Mouse (Mus musculus) gastrocnemius, postnatal 10 days (tissue): Measurements from ENCODE around the gene Strn3. TPM values are rescaled to one million over a fixed set of nuclear protein-coding genes. Genes with fewer than 3 reads are reported as not detected.
"Not testable (repeated sequence)": the region's sequence is repeated elsewhere in the genome, so short reads cannot be mapped to it uniquely, and the experiment has no call there.

Source experiments
- DNase-seq: peaks from one replicate; pipeline ENCODE4 v3.0.0; 2021; ENCODE audit warnings: mixed read lengths
- total RNA-seq, 2 experiments: library from RNA; stranded (reverse); gene quantifications; 2 replicates each; pipeline ENCODE4 v1.2.3; 2021

Strn3 gene
- total RNA-seq, 2 experiments from 2014 or later: 137 to 138 TPM

DNA sequence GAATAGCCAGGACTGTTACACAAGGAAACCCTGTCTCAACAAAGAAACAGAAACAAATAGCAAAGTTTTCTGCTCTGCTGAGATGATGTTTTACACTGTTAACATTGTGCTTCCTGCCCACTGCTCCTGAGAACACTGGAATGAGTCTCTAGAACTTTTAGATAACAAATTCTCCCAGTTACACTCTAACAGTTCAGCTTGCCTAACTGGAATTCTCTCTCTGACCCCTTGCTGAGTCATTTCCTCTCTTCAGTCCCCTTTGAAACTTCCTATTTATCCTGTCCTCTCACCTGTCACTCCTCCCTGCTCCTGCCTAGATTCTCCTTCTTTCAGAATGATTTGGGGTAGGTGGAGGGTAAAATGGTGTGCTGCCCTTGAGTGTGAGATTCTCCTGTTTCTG, 2.4 kb upstream of the Strn3 start:
- DNase-seq: no peak

DNA sequence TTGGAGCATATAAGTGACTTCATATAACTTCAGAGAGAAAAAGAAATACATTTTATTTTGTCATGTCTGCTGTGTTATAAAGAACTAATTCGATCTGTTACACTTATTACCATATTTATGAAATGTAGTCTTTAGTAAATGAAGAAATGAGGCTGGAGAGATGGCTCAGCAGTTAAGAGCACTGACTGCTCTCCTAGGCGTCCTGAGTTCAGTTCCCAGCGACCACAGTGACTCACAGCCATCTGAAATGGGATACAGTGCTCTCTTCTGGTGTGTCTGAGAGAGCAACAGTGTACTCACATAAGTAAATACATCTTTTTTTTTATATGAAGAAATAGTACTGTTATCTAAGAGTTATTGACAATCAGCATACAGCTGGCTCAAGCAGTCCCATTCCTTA, 1.7 kb upstream of the Strn3 start:
- no peak for DNase-seq

DNA sequence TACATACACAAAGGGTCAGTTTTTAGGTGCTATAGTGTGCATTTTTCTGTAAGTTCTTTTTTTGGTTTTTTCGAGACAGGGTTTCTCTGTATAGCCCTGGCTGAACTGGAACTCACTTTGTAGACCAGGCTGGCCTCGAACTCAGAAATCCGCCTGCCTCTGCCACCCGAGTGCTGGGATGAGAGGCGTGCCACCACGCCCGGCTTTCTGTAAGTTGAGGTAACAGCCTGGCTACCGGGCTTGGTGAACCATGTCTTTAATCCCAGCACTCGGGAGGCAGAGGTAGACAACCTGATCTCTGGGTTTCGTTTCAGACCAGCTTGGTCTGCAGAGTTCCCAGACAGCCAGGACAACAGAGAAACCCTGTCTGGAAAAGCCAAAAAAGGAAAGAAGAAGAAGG, 1.2 kb upstream of the Strn3 start:
- not testable (repeated sequence) for DNase-seq

- peak; percentile 72 for DNase-seq
Observed at GRCm38 (mm10) chr12:51690893-51691844, 528 bp downstream of the Strn3 start, which contains the start of gene Ap4s1. Gene Ap4s1 (plus strand): TSS chr12:51691033.

DNA sequence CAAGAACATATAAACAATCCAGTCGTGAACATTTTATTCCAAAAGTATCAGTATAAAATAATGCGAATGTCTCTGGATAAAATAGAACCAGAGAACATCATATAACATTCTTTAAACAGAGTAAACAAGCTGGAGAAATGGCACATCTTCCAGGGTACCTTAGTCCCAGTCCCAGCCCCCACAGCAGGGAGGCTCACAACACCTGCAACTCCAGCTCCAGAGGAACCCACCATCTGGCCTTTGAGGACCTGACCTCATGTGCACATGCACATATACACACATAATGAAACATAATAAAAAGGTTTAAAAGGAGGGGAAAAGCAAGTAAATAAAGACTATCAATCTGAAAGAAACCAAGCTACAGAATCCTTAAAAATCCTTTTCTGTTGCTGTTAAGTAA, 3.2 kb downstream of the Strn3 start:
- no peak for DNase-seq

DNA sequence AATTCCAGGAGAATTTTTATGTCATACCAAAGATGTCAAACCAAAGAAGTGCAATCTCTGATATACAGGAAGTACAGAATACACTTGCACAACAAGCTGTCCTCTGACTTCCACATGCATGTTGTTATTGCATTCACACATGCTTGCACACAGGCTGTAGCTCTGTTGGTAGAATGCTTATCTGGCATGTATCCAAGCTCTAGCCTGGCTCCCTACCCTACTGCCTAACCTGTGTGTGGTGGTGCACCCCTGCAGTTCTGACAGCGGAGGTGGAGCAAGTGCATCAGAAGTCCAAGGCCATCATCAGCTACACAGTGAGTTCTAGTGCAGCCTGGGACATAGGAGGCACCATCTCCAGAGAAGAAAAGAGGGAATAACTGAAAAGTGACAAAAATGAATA, 12.9 kb downstream of the Strn3 start:
- no peak for DNase-seq

DNA sequence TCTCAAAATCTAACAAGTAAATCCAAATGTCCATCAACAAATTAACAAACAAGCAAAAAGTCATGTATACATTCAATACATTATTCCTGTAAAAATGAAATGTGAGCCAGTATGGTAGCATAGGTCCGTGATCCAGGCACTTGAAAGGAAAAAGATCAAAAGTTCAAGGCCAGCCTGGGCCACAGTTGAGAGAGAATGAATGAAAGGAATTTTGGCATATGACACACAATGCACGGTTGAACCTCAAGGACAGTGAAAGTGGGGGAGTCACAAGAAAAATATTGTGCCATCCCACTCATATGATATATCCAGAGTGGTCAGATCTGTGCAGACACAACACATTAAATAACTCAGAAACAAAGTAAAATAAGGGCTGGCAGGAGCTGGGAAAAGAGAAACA, 15.3 kb downstream of the Strn3 start:
- no peak for DNase-seq

DNA sequence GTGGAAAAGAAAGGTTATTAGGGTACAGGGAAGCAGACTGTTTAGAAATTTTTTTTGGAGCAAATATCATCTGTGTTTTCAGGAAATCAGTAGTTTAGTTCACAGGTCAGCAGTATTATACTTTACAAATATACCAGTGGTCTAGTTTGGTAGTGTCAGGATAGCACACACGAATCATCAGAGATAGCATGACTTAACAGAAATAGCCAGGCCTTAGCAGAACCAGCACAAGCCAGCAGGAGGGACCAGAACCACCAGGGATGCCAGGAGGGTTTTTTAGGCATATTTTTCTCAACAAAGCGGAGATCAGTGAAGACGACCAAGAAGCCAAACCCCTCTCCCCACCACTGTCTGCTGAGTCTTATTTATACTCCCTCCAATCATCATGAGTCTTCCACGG, 18.4 kb downstream of the Strn3 start:
- DNase-seq: no peak

DNA sequence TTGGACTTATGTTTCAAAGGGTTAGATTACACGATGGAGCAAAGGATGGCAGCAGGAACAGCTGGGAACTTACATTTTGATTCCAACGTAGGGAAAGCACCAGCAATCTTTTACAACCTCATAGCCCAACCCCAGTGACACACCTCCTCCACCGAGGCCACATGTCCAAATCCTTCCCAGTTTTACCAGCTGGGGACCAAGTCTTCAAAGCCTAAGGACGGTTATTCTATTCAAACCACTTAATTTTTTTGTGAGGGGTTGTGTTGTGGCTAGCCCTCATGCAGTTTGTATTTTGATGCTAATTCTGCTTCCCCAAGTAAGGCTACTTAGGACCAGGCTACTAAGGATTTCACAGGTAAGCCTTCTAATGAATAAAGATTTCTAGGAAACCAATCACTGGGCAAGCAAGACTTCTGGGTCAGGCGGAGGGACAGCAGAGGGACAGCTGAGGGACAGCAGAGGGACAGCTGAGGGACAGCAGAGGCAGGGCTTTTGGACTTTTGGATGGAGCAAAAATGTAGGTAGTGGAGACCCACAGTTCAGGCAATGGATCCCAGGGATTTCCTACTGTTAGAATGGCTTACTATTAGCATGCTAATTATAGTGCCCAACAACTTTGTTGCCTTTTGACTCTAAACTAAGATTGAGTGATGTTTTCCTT, 20.3 kb downstream of the Strn3 start:
- DNase-seq: no peak

DNA sequence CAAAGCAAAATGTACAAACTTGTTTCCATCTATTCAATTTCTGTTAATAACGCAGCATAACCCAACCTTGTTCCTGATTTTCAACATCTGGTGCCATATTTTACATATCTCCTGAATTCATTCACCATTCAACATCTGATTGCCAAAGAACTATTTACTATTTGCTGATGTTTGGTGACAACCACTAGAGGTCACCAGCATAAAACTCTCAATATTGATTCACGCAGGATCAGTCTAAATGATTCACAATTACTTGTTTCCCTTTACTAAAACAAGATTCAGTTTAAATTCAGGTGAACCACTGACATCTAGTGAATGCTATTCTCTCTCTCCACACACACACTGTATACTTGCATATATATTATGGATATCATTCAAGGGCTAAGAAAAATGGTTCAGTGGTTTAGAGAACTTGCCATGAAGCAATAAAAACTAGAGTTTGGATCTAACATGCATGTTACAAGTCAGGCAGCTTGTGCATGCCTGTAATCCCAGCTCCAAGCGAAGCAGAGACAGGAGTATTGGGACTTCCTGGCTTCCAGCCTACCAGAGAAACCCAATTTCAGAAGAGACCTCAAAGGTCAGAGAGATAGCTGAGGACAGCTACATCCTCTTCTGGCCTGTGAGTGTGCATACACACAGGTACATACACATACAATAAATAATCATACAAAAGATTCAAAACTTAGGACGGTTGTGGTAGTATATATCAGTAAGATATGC, 24.8 kb downstream of the Strn3 start:
- no peak for DNase-seq

- DNase-seq: no peak
Observed at GRCm38 (mm10) chr12:51663908-51664307, 27.8 kb downstream of the Strn3 start.

DNA sequence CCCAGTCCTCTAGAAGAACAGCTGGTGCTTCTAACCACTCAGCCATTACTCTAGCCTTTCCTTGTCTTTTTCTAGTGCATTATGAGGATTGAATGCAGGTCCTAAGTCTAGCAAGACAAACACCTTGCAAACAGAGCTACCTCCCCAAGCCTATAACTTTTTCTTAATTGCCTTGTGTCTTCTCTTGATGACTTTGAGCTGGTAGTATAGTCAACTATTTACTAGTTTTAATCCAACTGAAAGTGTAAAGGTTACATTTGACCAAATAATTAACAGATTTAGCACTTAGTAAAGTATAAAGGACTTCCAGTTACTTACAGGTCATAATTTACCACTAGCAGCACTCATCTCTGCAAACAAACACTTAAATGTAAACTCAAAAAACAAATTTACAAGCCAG, 28.7 kb downstream of the Strn3 start:
- no peak for DNase-seq

- no peak for DNase-seq
Observed at GRCm38 (mm10) chr12:51655944-51656465, 35.7 kb downstream of the Strn3 start.

DNA sequence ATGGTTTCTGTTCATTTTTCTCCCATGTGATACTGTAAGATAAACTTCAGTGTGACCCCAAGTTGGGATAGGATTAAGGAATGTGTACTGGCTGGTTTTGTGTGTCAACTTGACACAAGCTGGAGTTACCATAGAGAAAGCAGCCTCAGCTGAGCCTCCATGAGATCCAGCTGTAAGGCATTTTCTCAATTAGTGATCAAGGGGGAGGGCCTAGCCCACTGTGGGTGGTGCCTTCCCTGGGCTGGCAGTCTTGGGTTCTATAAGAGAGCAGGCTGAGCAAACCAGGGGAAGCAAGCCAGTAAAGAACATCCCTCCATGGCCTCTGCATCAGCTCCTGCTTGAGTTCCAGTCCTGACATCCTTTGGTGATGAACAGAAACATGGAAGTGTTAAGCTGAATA, 42.3 kb downstream of the Strn3 start:
- DNase-seq: not testable (repeated sequence)

GRCm38 (mm10) chr12:51641871-51642270, 49.8 kb downstream of the Strn3 start:
- DNase-seq: no peak

GRCm38 (mm10) chr12:51636689-51637470, 54.8 kb downstream of the Strn3 start:
- no peak for DNase-seq

GRCm38 (mm10) chr12:51636260-51636659, 55.4 kb downstream of the Strn3 start:
- DNase-seq: no peak

DNA sequence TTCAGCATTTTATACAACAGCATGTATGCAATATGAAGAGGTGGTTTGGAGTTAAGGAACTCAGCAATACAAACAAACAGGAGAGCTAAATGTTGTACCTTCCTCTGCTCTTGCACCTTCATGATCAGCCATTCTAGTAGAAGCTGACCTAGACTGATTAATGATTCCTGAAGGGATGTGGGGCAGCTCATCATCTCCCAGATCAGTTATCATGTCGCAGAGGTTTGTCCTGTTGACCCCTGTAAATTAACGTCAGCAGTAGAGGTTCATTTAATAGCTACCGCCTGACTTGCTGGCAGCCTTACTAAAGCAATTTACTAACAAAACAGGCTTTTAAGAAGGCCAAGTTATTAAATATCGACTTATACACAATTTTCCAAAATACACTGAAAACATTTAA, 58.2 kb downstream of the Strn3 start:
- no peak for DNase-seq

- DNase-seq: no peak
Observed at GRCm38 (mm10) chr12:51623366-51623694, 68.4 kb downstream of the Strn3 start.

DNA sequence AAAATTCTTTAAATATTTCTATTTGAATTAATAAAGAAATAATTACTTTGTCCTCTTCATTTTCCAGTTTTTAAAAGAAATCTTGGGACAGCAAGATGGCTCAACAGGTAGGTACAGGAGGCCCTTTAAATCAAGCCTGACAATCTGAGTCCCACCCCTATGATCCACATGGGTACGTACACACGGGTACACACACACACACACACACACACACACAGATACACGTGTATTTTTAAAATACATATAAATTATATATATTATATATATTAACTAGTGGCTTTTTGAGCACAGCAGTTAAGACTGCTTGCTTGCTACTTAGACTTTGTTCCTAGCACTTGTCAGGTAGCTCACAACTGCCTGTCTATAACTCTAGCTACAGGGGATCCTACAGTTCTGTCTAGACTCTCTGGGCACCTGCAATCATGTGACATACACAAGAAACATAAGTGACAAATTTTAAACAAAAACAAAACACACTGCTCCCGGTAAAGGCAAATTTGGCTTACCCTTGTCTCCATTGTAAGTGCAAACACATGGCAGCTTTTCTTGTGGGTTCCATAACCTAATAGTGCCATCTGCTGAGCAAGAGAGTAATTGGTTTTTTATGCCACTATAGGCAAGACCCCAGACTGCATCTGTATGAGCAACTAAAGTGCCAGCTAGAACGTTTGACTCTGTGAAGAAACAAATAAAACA, 68.9 kb downstream of the Strn3 start:
- no peak for DNase-seq

GRCm38 (mm10) chr12:51621161-51621560, 70.5 kb downstream of the Strn3 start:
- no peak for DNase-seq
